Mouse (Mus musculus) liver, embryonic 14.5 days (tissue): ENCODE data around the gene Gm45623.

Experiments used
- CTCF ChIP-seq: IDR thresholded peaks from 2 replicates; pipeline ENCODE4 v1.5.1; 2016; ENCODE audit warnings: antibody characterized with exemption, low read depth, control low read depth
- EP300 ChIP-seq: IDR thresholded peaks from 2 replicates; pipeline ENCODE4 v1.6.1; 2016; ENCODE audit warnings: antibody characterized with exemption, low read depth

- no peak for TF ChIP-seq CTCF
- TF ChIP-seq EP300 = no peak
These were observed 41.4 kb downstream of the Gm45623 start for GRCm38 (mm10) chr13:56712221-56712620.
